Mouse (Mus musculus) embryonic facial prominence, embryonic 10.5 days (tissue): ENCODE data around the gene Phf12. TPM values are rescaled to one million over a fixed set of nuclear protein-coding genes. Genes with fewer than 3 reads are reported as not detected.

ENCODE experiments used
- DNase-seq: peaks from one replicate; pipeline ENCODE4 v3.0.0-alpha.2; 2017; ENCODE audit warnings: low spot score
- H3K27ac ChIP-seq: fragments of 300-500 bp; sonication (generic); replicated peaks from 2 replicates; pipeline ENCODE4 v1.5.1; 2016; ENCODE audit warnings: mild to moderate bottlenecking
- H3K27me3 ChIP-seq: fragments of 300-500 bp; sonication (generic); replicated peaks from 2 replicates; pipeline ENCODE4 v1.6.1; 2016; ENCODE audit warnings: low read depth, mild to moderate bottlenecking; ENCODE audit not compliant: poor library complexity, severe bottlenecking
- H3K36me3 ChIP-seq: fragments of 300-500 bp; sonication (generic); replicated peaks from 2 replicates; pipeline ENCODE4 v1.6.1; 2016; ENCODE audit warnings: mild to moderate bottlenecking, moderate library complexity
- H3K4me1 ChIP-seq: fragments of 300-500 bp; sonication (generic); 2 replicates; pipeline ENCODE4 v1.6.1; 2016
- H3K4me3 ChIP-seq: fragments of 300-500 bp; sonication (generic); 2 replicates; pipeline ENCODE4 v1.5.1; 2016; ENCODE audit warnings: mild to moderate bottlenecking, moderate library complexity
- H3K9me3 ChIP-seq: fragments of 300-500 bp; sonication (generic); 2 replicates; pipeline ENCODE4 v1.6.1; 2016; ENCODE audit warnings: mild to moderate bottlenecking
- WGBS: fragments of 180-500 bp; shearing (Covaris S2); methylation state at CpG from one replicate; pipeline ENCODE4 v1.1.7; 2016; 5-methylcytosine and 5-hydroxymethylcytosine counted together
- polyA plus RNA-seq: library from polyadenylated mRNA; unstranded; fragments of >200 nt; fragmentation: Nextera tagmentation; extraction: Ambion mirVana; gene quantifications from 2 replicates; pipeline ENCODE4 v1.2.1, GENCODE M21; 2016

The Phf12 gene
- polyA plus RNA-seq, 1 experiment from 2014 or later = 20.5 TPM

DNA sequence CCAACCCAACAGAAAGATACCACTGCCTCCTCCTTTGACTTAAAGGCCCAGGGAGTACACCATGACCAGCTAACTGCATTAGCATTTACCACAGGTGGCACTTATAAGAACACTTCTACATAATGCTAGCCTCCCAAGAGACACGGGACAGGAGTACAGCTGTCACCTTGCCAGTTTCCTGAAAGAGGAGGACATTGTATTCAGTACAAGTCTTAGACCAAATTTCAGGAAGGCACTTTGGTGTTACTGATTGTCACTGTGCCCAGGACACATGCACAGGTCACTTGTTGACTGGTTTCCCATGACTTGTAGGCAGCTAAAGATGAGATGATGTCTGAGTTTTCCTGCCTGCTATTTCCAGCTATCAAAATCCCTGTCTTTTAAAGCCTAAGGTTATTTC lies 13.0 kb downstream of the Phf12 start:
- DNase-seq = no peak
- Histone ChIP-seq H3K4me1 (no peaks in the 10 kb centered on the region), H3K4me3 (no peak overlapping the region), H3K27ac (no peak overlapping the region), H3K36me3 (peaks cover 93% of the 10 kb centered on the region), H3K9me3 (no peaks in the 10 kb centered on the region), H3K27me3 (no peaks in the 10 kb centered on the region)
- 90% methylated on average over 1 of the region's 1 CpGs for WGBS

DNA sequence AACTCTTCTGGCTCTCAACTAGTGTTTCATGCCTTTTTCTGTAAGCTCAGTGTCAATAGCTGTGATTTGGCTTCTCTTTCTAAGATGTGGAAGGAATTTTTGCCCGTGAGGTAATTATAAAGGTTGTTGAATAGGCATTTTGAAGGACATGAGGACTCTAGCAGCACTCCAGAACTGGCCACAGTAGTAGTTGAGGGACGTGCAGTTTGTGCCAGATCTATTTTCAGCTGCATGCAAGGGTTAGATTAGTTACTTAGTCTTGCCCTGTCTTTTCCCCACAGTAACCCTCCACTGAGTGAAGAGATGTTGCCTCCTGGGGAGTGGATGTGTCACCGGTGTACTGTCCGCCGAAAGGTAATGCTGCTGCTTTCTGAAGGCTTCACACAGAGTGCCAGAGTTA lies 23.9 kb downstream of the Phf12 start:
- H3K27ac ChIP-seq = no peak overlapping the region
- no peaks in the 10 kb centered on the region for H3K9me3 ChIP-seq
- 94% methylated on average over 5 of the region's 5 CpGs for WGBS
- H3K4me3 ChIP-seq = no peak overlapping the region
- H3K27me3 ChIP-seq = no peaks in the 10 kb centered on the region
- no peaks in the 10 kb centered on the region for H3K4me1 ChIP-seq
- H3K36me3 ChIP-seq = peaks cover 92% of the 10 kb centered on the region
- DNase-seq = no peak

- no peaks in the 10 kb centered on the region for H3K4me1 ChIP-seq
- H3K36me3 ChIP-seq = peaks cover 98% of the 10 kb centered on the region
- H3K9me3 ChIP-seq = no peaks in the 10 kb centered on the region
- DNase-seq = peak; percentile 78
- 23% methylated on average over 4 of the region's 4 CpGs for WGBS
- H3K27me3 ChIP-seq = no peaks in the 10 kb centered on the region
- no peak overlapping the region for H3K4me3 ChIP-seq
- no peak overlapping the region for H3K27ac ChIP-seq
Measured at GRCm38 (mm10) chr11:78019676-78020075, 37.1 kb downstream of the Phf12 start.

DNA sequence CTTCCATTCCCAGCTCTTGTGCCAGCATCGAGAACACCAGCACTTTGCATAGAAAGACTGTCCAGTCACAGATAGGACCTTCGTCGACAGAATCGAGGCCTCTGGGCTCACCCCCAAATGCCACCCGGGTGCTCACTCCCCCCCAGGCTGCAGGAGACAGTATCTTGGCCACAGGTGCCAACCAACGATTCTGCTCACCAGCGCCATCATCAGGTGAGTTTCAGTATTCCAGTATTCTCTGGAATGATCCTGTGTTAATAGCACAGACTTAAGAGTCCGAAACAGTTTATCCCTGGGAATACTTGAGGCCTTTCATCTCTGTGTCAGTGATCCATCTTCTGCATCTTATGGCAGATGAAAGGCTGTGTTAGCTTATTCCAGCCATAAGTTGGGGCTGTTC lies 41.1 kb downstream of the Phf12 start:
- peak; percentile 34 for DNase-seq
- Histone ChIP-seq H3K36me3 (peaks cover 97% of the 10 kb centered on the region), H3K9me3 (no peaks in the 10 kb centered on the region), H3K4me1 (no peaks in the 10 kb centered on the region), H3K4me3 (no peak overlapping the region), H3K27ac (no peak overlapping the region), H3K27me3 (no peaks in the 10 kb centered on the region)
- 86% methylated on average over 8 of the region's 8 CpGs for WGBS

DNA sequence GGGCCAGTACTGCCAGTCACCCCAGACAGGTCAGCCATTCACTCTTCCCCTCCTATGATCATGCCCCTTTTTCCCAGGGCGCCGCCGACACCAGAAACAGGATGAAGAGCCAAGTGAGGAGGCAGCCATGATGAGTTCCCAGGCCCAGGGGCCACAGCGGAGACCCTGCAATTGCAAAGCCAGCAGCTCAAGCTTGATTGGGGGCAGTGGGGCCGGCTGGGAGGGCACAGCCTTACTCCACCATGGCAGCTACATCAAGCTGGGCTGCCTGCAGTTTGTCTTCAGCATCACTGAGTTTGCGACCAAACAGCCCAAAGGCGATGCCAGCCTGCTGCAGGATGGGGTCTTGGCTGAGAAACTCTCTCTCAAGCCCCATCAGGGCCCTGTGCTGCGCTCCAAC lies 46.7 kb downstream of the Phf12 start:
- H3K36me3 ChIP-seq = peaks cover 69% of the 10 kb centered on the region
- no peak for DNase-seq
- 86% methylated on average over 8 of the region's 8 CpGs for WGBS

DNA sequence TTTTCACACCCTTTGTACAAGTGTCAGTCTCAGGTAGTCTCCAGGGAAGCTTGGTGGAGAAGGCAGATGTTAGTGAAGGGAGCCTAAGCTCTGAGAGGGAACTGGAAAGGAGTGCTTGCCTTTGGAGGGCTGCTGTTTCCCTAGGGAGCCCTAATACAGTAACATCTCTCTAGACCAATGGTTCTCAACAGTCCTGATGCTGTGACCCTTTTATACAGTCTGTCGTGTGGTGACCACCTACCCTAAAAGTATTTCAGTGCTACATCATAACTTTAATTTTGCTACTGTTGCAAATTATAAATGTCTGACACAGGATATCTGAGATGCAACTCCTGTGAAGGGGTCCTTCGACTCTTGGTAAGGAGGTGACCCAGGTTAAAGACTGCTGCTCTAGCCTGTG lies 48.0 kb downstream of the Phf12 start:
- 62% methylated on average over 2 of the region's 2 CpGs for whole genome bisulfite sequencing
- no peak for DNase-seq
- H3K4me3 ChIP-seq = no peak overlapping the region
- H3K9me3 ChIP-seq = no peaks in the 10 kb centered on the region
- H3K36me3 ChIP-seq = peaks cover 70% of the 10 kb centered on the region
- no peaks in the 10 kb centered on the region for H3K27me3 ChIP-seq
- no peak overlapping the region for H3K27ac ChIP-seq
- H3K4me1 ChIP-seq = peaks cover 31% of the 10 kb centered on the region

More for the DNA sequence above, 46.7 kb downstream of the Phf12 start:
- H3K9me3 ChIP-seq = no peaks in the 10 kb centered on the region
- H3K4me3 ChIP-seq = no peak overlapping the region
- H3K27me3 ChIP-seq = no peaks in the 10 kb centered on the region
- H3K4me1 ChIP-seq = peaks cover 31% of the 10 kb centered on the region
- H3K27ac ChIP-seq = no peak overlapping the region

DNA sequence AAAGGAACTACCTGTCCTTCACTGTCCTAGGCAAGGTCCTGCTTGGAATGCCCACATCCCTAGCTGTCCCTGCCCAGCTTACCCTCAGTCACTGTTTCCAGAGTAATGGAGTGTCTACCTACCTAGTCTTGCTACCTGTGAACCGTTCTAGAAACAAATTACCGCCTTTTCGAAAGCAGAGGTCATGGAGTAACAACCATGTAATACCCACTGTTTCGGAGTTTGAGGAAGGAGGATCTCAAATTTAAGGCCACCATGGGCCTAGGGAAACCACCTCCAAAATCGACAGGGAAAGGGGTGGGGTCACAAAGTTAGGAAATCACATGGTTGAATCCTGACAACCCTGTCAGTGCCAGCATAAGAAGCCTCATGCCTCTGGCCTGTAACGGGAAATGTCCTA lies 48.8 kb downstream of the Phf12 start:
- 40% methylated on average over 6 of the region's 6 CpGs for WGBS
- H3K9me3 ChIP-seq = no peaks in the 10 kb centered on the region
- peaks cover 31% of the 10 kb centered on the region for H3K4me1 ChIP-seq
- H3K27ac ChIP-seq = no peak overlapping the region
- no peaks in the 10 kb centered on the region for H3K27me3 ChIP-seq
- DNase-seq = no peak
- peaks cover 65% of the 10 kb centered on the region for H3K36me3 ChIP-seq
- H3K4me3 ChIP-seq = peak overlapping the region; percentile 78

DNA sequence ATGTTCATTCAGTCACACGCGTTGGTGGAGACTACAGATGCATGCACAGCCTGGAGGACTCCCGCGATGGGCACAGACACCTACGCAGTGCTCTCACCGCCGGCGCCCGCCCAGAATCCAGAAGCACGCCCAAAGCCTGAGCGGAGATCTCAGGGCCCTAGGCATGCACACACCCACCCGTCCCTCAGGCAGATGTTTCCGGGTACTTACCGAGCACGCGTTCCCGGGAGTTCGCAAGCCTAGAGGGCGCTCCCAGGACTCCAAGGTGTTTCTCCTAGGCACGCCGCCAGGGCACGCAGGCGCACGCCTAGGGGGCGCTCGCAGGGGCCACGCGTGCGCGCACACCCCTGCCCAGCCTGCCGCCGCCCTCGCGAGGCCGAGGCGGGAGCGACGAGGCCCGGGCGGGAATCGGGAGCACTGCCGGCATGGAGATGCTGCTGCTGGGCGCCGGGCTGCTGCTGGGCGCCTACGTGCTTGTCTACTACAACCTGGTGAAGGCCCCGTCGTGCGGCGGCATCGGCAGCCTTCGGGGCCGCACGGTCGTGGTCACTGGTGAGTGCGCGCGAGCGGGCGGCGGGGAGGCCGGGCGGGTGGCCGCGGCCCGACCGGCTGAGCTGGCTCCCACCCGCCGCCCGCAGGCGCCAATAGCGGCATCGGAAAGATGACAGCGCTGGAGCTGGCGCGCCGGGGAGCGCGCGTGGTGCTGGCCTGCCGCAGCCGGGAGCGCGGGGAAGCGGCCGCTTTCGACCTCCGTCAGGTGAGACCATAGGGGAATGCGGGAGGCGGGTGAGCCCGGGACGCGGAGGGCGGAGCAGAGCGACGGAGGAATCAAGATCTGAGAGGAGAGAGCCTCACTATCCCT lies 49.6 kb downstream of the Phf12 start, which contains the start of gene Dhrs13:
Gene Dhrs13, plus strand, starts transcription at position 334 of the 862 bp plus-strand sequence.
- WGBS = under 1% methylated on average over 96 of the region's 96 CpGs
- H3K27ac ChIP-seq = peak within 1 kb of the TSS; percentile 89
- peak; percentile 95 for DNase-seq
- H3K36me3 ChIP-seq = peaks cover 63% of the 10 kb centered on the region
- H3K27me3 ChIP-seq = no peaks in the 10 kb centered on the region
- H3K4me1 ChIP-seq = peaks cover 37% of the 10 kb centered on the region
- no peaks in the 10 kb centered on the region for H3K9me3 ChIP-seq
- peak within 1 kb of the TSS; percentile 78 for H3K4me3 ChIP-seq

GRCm38 (mm10) chr11:78032809-78033195 lies 50.2 kb downstream of the Phf12 start:
- Histone ChIP-seq H3K9me3 (no peaks in the 10 kb centered on the region), H3K27ac (peak overlapping the region; percentile 89), H3K4me1 (peaks cover 43% of the 10 kb centered on the region), H3K36me3 (peaks cover 57% of the 10 kb centered on the region), H3K4me3 (peak overlapping the region; percentile 78), H3K27me3 (no peaks in the 10 kb centered on the region)
- WGBS = 15% methylated on average over 5 of the region's 5 CpGs
- no peak for DNase-seq

- H3K36me3 ChIP-seq = peaks cover 44% of the 10 kb centered on the region
- H3K4me1 ChIP-seq = peaks cover 56% of the 10 kb centered on the region
- no peak for DNase-seq
- no peak overlapping the region for H3K27ac ChIP-seq
- H3K4me3 ChIP-seq = no peak overlapping the region; the same call in 1 of the 2 replicates
- no peaks in the 10 kb centered on the region for H3K9me3 ChIP-seq
- WGBS = 93% methylated on average over 23 of the region's 23 CpGs
- no peaks in the 10 kb centered on the region for H3K27me3 ChIP-seq
Measured at GRCm38 (mm10) chr11:78033931-78034617, 51.5 kb downstream of the Phf12 start.

DNA sequence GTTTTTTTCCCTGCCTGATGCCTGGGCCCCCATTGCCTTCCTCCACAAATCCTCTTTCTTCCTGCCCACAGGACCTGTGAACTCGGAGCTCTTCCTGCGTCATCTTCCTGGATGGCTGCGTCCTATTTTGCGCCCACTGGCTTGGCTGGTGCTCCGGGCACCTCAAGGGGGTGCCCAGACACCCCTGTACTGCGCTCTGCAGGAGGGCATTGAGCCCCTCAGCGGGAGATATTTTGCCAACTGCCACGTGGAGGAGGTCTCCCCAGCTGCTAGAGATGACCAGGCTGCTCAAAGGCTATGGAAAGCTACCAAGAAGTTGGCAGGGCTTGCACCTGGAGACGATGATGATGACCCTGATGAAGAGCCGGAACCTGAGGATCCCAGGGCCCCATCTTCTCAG lies 54.2 kb downstream of the Phf12 start:
- Histone ChIP-seq H3K4me1 (peaks cover 44% of the 10 kb centered on the region), H3K9me3 (no peaks in the 10 kb centered on the region), H3K4me3 (peak overlapping the region; percentile 90; the same call in 1 of the 2 replicates), H3K36me3 (peaks cover 46% of the 10 kb centered on the region), H3K27me3 (no peaks in the 10 kb centered on the region), H3K27ac (0 out of 2 replicates have a peak overlapping the region, but pooled peaks have one; percentile 92)
- DNase-seq = no peak
- WGBS = 82% methylated on average over 10 of the region's 10 CpGs

- peak; percentile 84 for DNase-seq
- Histone ChIP-seq H3K9me3 (peaks cover 4% of the 10 kb centered on the region; the same call in 1 of the 2 replicates), H3K36me3 (peaks cover 58% of the 10 kb centered on the region), H3K27me3 (no peaks in the 10 kb centered on the region), H3K4me1 (peaks cover 31% of the 10 kb centered on the region), H3K4me3 (peak within 1 kb of the TSS; percentile 90), H3K27ac (peak within 1 kb of the TSS; percentile 92)
- 3% methylated on average over 55 of the region's 55 CpGs for WGBS
Measured at GRCm38 (mm10) chr11:78037831-78038752, 55.5 kb downstream of the Phf12 start, which contains the start of gene Flot2. Gene Flot2, plus strand, starts transcription at chr11:78037931.
